Mouse (Mus musculus) activated CD4-positive, CD25-positive, alpha-beta regulatory T cell, adult 9 weeks (primary cell): ENCODE results near the gene Padi6. TPM values are rescaled to one million over a fixed set of nuclear protein-coding genes. Genes with fewer than 3 reads are reported as not detected.

Experiments used
- polyA plus RNA-seq: library from polyadenylated mRNA; unstranded; fragments of 100-300 nt; shearing (Covaris generic); gene quantifications from one replicate; pipeline ENCODE4 v1.2.1, GENCODE M21; 2017

Gene Padi6
- not detected for polyA plus RNA-seq

GRCm38 (mm10) chr4:140742543-140742942, at the start of gene Padi6:
TSS of gene Padi6 (minus strand) at chr4:140742643.

DNA sequence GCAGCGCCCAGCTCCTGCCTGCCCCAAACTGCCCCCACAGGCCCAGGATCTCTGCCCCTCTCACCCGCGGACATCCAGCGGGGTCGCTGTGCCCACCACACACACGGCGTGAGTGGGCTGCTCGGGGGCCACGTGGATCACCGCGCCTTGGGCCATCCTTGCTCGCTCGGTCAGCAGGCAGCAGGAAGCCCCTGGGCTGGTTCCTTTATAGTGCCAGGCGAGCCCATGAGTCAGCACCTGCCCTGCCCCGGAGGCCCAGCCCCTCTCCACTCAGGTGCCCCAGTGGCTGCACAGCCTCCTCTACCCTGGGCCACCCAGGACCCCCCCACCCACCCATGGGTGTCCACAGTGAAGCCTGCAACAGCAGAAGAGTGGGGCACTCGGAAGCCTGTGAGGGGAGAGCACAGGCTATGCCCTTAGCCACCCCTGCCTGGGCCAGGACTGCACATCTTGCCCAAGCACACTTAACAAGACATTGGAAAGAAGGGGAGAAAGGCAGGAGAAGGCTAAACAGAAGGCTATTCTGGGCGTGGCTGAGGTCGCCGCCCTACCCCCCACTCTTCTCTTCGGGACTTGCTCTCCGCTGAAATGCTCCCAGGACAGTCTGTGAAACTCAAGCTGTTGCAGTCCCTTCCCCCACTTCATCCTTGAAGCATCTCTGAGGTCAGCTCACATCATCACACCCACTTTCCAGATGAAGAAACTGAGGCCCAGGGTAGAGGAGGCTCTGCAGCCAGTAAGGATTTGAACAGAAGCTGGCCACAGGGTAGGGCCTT, 31.8 kb upstream of the Padi6 start, which contains the start of gene Padi4:
TSS of gene Padi4 (minus strand) at position 212 of the 776 bp plus-strand sequence.

GRCm38 (mm10) chr4:140700269-140701018, 42.0 kb downstream of the Padi6 start, which contains the start of gene Rcc2:
TSS of gene Rcc2 (plus strand) at chr4:140700541.

Other genes with a start within 250 kb of the Padi6 start
- 0.34 TPM for gene Arhgef10l, start 76.6 kb downstream of the Padi6 start, polyA plus RNA-seq
- gene Rcc2, start 42.1 kb downstream of the Padi6 start, polyA plus RNA-seq = 7.1 TPM
- 11.2 TPM for gene Padi4, start 31.6 kb upstream of the Padi6 start, polyA plus RNA-seq
- gene Padi3, start 68.0 kb upstream of the Padi6 start, polyA plus RNA-seq = 0.12 TPM
- 0.32 TPM for gene Padi1, start 103.1 kb upstream of the Padi6 start, polyA plus RNA-seq
- 18.2 TPM for gene Padi2, start 163.7 kb upstream of the Padi6 start, polyA plus RNA-seq
- 315 TPM for gene Sdhb, start 218.6 kb upstream of the Padi6 start, polyA plus RNA-seq
- gene Atp13a2, start 244.2 kb upstream of the Padi6 start, polyA plus RNA-seq = 10.0 TPM